Mouse (Mus musculus): Measurements from ENCODE around the gene Hist1h1e.

DNA sequence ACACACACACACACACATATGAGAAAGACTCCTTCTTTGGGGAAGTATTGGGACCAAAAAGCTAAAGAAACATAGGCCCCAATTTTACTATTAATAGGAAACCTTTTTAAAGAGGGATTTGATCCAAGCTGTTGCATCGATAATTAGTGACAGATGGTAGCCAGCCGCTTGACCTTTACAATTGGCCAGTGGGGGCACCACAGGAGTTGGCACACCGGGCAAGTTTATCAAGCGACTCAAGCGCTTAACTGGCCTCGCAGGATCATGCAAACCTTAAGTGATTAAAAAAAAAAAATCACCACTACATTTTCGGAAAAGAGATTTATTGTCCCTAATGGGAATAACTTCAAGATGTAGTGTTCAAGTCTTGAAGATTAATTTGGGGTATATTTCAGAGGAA, 29.7 kb downstream of the Hist1h1e start:
- no peak for TF ChIP-seq CTCF (IDR thresholded peaks at IDR 0.05; ENCODE audit: control insufficient read depth, insufficient read depth, insufficient read length)
- no peak for TF ChIP-seq MAX (IDR thresholded peaks at IDR 0.05)
- TF ChIP-seq MYOG (IDR thresholded peaks at IDR 0.05; ENCODE audit: control insufficient read depth, extremely low read depth, insufficient read length) = no peak
- no peak for TF ChIP-seq USF1 (IDR thresholded peaks at IDR 0.05; ENCODE audit: low read depth)
- no peak for TF ChIP-seq CEBPB (IDR thresholded peaks at IDR 0.05; ENCODE audit: low read depth)
- no peak for TF ChIP-seq FOSL1 (IDR thresholded peaks at IDR 0.05; ENCODE audit: insufficient read depth, low read length, poor library complexity, severe bottlenecking)
- no peak for TF ChIP-seq MYOD1 (IDR thresholded peaks at IDR 0.05; ENCODE audit: control insufficient read depth, insufficient read length, low read depth)

Measured in C2C12 (cell line).